9 mouse cellular contexts compared by ENCODE assay signal in the genomic region with DNA sequence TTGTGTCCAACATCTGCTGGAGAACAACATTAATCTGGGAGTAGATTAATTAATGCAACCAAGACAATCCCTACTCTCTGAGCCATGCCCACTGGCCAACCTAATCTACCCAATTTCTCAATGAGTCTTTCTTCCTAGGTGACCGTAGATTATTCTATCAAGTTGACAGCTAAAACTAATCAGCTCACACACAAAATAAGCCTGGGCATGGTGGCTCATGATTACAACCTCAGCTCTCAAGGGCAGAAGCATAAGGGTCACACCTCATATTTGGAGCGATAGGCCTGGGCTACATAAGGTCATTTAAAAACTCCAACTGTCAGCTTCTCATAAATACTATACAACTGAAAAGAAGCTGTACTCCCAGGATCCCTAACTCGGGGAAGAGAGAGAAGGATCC. TPM values are rescaled to one million over a fixed set of nuclear protein-coding genes. Genes with fewer than 3 reads are reported as not detected.
DNase-seq lines count a peak whose midpoint lies in the region; ATAC-seq lines count a peak whose summit lies in the region.
"Had no signal": no experiment of that assay in that cellular context is flagged by ENCODE, and none has a peak within 500 bp of the region (broad histone marks: within the 10 kb centered on the region; RNA-seq: fewer than 3 reads in every experiment).

No protein-coding gene starts in this region.

- peaks cover 40% of the 10 kb centered on the region for H3K36me3 ChIP-seq in kidney, embryonic 14.5 days (ENCODE audit: control insufficient read depth, insufficient read depth, low read length)
- peaks cover 43% of the 10 kb centered on the region for H3K36me3 ChIP-seq in hindbrain, embryonic 13.5 days
- H3K36me3 ChIP-seq in midbrain, embryonic 14.5 days (ENCODE audit: control insufficient read depth, insufficient read depth, low read length), result peaks cover 43% of the 10 kb centered on the region

- peak overlapping the region; percentile 91 for H3K4me3 ChIP-seq in kidney, embryonic 14.5 days (ENCODE audit: low read length)
- H3K4me3 ChIP-seq in brown adipose tissue, adult 24 weeks (ENCODE audit: insufficient read depth, low read depth, low read length), result peak overlapping the region; percentile 82
- peak overlapping the region; percentile 89 for H3K4me3 ChIP-seq in hindbrain, embryonic 13.5 days
- H3K4me3 ChIP-seq in midbrain, embryonic 14.5 days (replicated peaks; ENCODE audit: low read depth, low read length), result peak overlapping the region; percentile 90

- ATAC-seq in kidney, embryonic 14.5 days (ENCODE audit: low FRiP score, low TSS enrichment), result no peak
- ATAC-seq in hindbrain, embryonic 13.5 days (ENCODE audit: low FRiP score), result no peak
- ATAC-seq in midbrain, embryonic 14.5 days (ENCODE audit: low FRiP score, low TSS enrichment), result no peak
- ATAC-seq in erythroid progenitor cell, adult 5-6 weeks (replicated peaks; ENCODE audit: low FRiP score, poor library complexity, severe bottlenecking), result no peak

- H3K4me1 ChIP-seq in kidney, embryonic 14.5 days (ENCODE audit: control insufficient read depth, insufficient read depth, low read length), result peaks cover 16% of the 10 kb centered on the region
- H3K4me1 ChIP-seq in brown adipose tissue, adult 24 weeks (ENCODE audit: control insufficient read depth, insufficient read depth, insufficient read length, low read length), result no peaks in the 10 kb centered on the region
- H3K4me1 ChIP-seq in hindbrain, embryonic 13.5 days (replicated peaks), result peaks cover 23% of the 10 kb centered on the region
- peaks cover 17% of the 10 kb centered on the region for H3K4me1 ChIP-seq in midbrain, embryonic 14.5 days (ENCODE audit: control insufficient read depth, insufficient read depth, low read length)

- no peak for DNase-seq in kidney, adult 9 months
- DNase-seq in midbrain, embryonic 14.5 days, result no peak
- no peak for DNase-seq in gastrocnemius, postnatal 25 days
- DNase-seq in left cerebral cortex, postnatal 10 days (ENCODE audit: extremely low spot score in 1 of 2, low spot score in 2 of 2), result no peak

- WGBS in kidney, embryonic 14.5 days, result 45% methylated on average over 3 of the region's 3 CpGs
- 47% methylated on average over 3 of the region's 3 CpGs for whole genome bisulfite sequencing in hindbrain, embryonic 13.5 days
- 43% methylated on average over 3 of the region's 3 CpGs for WGBS in midbrain, embryonic 14.5 days

- H3K9ac ChIP-seq in kidney, embryonic 14.5 days (ENCODE audit: low read depth, low read length), result peak overlapping the region; percentile 74
- peak overlapping the region; percentile 84 for H3K9ac ChIP-seq in hindbrain, embryonic 13.5 days
- H3K9ac ChIP-seq in midbrain, embryonic 14.5 days (replicated peaks; ENCODE audit: low read length), result peak overlapping the region; percentile 75

- no peaks in the 10 kb centered on the region for H3K9me3 ChIP-seq in kidney, embryonic 14.5 days (ENCODE audit: control insufficient read depth, low read length)
- H3K9me3 ChIP-seq in hindbrain, embryonic 13.5 days, result no peaks in the 10 kb centered on the region
- H3K9me3 ChIP-seq in midbrain, embryonic 14.5 days (ENCODE audit: control insufficient read depth, low read length), result no peaks in the 10 kb centered on the region

- H3K27ac ChIP-seq in kidney, embryonic 14.5 days (ENCODE audit: low read depth, low read length), result no peak overlapping the region
- peak overlapping the region; percentile 96; the same call in 1 of the 2 replicates for H3K27ac ChIP-seq in brown adipose tissue, adult 24 weeks (replicated peaks; ENCODE audit: low read depth, low read length)
- peak overlapping the region; percentile 95; the same call in 1 of the 2 replicates for H3K27ac ChIP-seq in hindbrain, embryonic 13.5 days
- no peak overlapping the region for H3K27ac ChIP-seq in midbrain, embryonic 14.5 days (replicated peaks; ENCODE audit: low read depth, low read length)

- intact Hi-C loops in left cerebral cortex, postnatal 10 days (cut with DNase I), result loop anchor here (2.0 kb wide), 1 partner anchor 105 kb away; the partner anchor contains the start of genes Mitd1 and Mrpl30

- no peaks in the 10 kb centered on the region for H3K27me3 ChIP-seq in kidney, embryonic 14.5 days (ENCODE audit: control insufficient read depth, insufficient read depth, low read length)
- H3K27me3 ChIP-seq in hindbrain, embryonic 13.5 days, result no peaks in the 10 kb centered on the region
- no peaks in the 10 kb centered on the region for H3K27me3 ChIP-seq in midbrain, embryonic 14.5 days (ENCODE audit: control insufficient read depth, insufficient read depth, low read length)

- peak overlapping the region; percentile 62 for H3K4me2 ChIP-seq in kidney, embryonic 14.5 days (replicated peaks; ENCODE audit: low read depth, low read length)
- peak overlapping the region; percentile 84 for H3K4me2 ChIP-seq in hindbrain, embryonic 13.5 days
- H3K4me2 ChIP-seq in midbrain, embryonic 14.5 days (ENCODE audit: low read length), result peak overlapping the region; percentile 87

RNA-seq across cellular contexts. Expression of gene Txndc9, which starts 1.5 kb away (rescaled TPM):
- polyA plus RNA-seq in kidney, embryonic 14.5 days (2014; fragmentation: Nextera tagmentation; extraction: Ambion mirVana), result 132 and 156 TPM in 2 replicates
- 56.9 and 63.9 TPM in 2 replicates for polyA plus RNA-seq in brown adipose tissue, adult 24 weeks (2012; ENCODE audit: insufficient read depth, insufficient read length, missing spikeins)
- 166 and 180 TPM in 2 replicates for polyA plus RNA-seq in hindbrain, embryonic 13.5 days (2015; fragmentation: Nextera tagmentation; extraction: Ambion mirVana)
- 137 and 153 TPM in 2 replicates for polyA plus RNA-seq in midbrain, embryonic 14.5 days (2014; fragmentation: Nextera tagmentation; extraction: Ambion mirVana)
- total RNA-seq in erythroid progenitor cell, adult 5-6 weeks (2015; ENCODE audit: low replicate concordance), result 26.8 and 59.1 TPM in 2 replicates
- total RNA-seq in erythroid progenitor cell, adult 5-6 weeks (2017; ENCODE audit: low replicate concordance), result 27.0 and 43.0 TPM in 2 replicates
- total RNA-seq in gastrocnemius, postnatal 25 days (2021), result 10 to 100 TPM; 33.1 to 35.8 TPM
- 10 to 100 TPM; 59.2 to 61.1 TPM for total RNA-seq in left cerebral cortex, postnatal 10 days (2021)

RNA-seq across cellular contexts. Expression of gene Eif5b, which starts 1.6 kb away (rescaled TPM):
- 29.9 and 38.4 TPM in 2 replicates for polyA plus RNA-seq in kidney, embryonic 14.5 days (2014; fragmentation: Nextera tagmentation; extraction: Ambion mirVana)
- polyA plus RNA-seq in brown adipose tissue, adult 24 weeks (2012; ENCODE audit: insufficient read depth, insufficient read length, missing spikeins), result 27.9 and 35.8 TPM in 2 replicates
- polyA plus RNA-seq in hindbrain, embryonic 13.5 days (2015; fragmentation: Nextera tagmentation; extraction: Ambion mirVana), result 27.9 and 28.4 TPM in 2 replicates
- 20.7 and 23.9 TPM in 2 replicates for polyA plus RNA-seq in midbrain, embryonic 14.5 days (2014; fragmentation: Nextera tagmentation; extraction: Ambion mirVana)
- total RNA-seq in erythroid progenitor cell, adult 5-6 weeks (2015; ENCODE audit: low replicate concordance), result 14.4 and 14.7 TPM in 2 replicates
- 12.9 and 14.9 TPM in 2 replicates for total RNA-seq in erythroid progenitor cell, adult 5-6 weeks (2017; ENCODE audit: low replicate concordance)
- total RNA-seq in gastrocnemius, postnatal 25 days (2021), result 10 to 100 TPM; 31.9 to 36.5 TPM
- 10 to 100 TPM; 34.8 to 44.9 TPM for total RNA-seq in left cerebral cortex, postnatal 10 days (2021)

RNA-seq across cellular contexts. Expression of gene Lyg1, which starts 38.7 kb away (rescaled TPM):
- not detected in 2 replicates for polyA plus RNA-seq in kidney, embryonic 14.5 days (2014; fragmentation: Nextera tagmentation; extraction: Ambion mirVana)
- polyA plus RNA-seq in brown adipose tissue, adult 24 weeks (2012; ENCODE audit: insufficient read depth, insufficient read length, missing spikeins), result not detected in 2 replicates
- not detected in 2 replicates for polyA plus RNA-seq in hindbrain, embryonic 13.5 days (2015; fragmentation: Nextera tagmentation; extraction: Ambion mirVana)
- polyA plus RNA-seq in midbrain, embryonic 14.5 days (2014; fragmentation: Nextera tagmentation; extraction: Ambion mirVana), result not detected in 2 replicates
- not detected in 2 replicates for total RNA-seq in erythroid progenitor cell, adult 5-6 weeks (2015; ENCODE audit: low replicate concordance)
- total RNA-seq in erythroid progenitor cell, adult 5-6 weeks (2017; ENCODE audit: low replicate concordance), result not detected in 2 replicates
- not detected for total RNA-seq in gastrocnemius, postnatal 25 days (2021)
- not detected for total RNA-seq in left cerebral cortex, postnatal 10 days (2021)
- total RNA-seq: hematopoietic stem cell, adult 5-6 weeks had no signal

Comparison
In these comparisons a context has a peak if more than half of its experiments do, and no peak if none do; other contexts are left out.
1. H3K27ac ChIP-seq: peak in brown adipose tissue, adult 24 weeks (single experiment) and hindbrain, embryonic 13.5 days (single experiment); none in kidney, embryonic 14.5 days (single experiment) and midbrain, embryonic 14.5 days (single experiment).
2. Peak in every context shown above with its lines, with median percentiles within 50 percentile points of each other: H3K4me2 ChIP-seq, H3K4me3 ChIP-seq and H3K9ac ChIP-seq.